Mouse (Mus musculus): ENCODE results near the gene Krt39. TPM values are rescaled to one million over a fixed set of nuclear protein-coding genes. Genes with fewer than 3 reads are reported as not detected.

Gene Krt39
- polyA plus RNA-seq, 1 experiment from 2014 or later, result not detected

GRCm38 (mm10) chr11:99539721-99540120 lies 18.6 kb upstream of the Krt39 start:
- Histone ChIP-seq H3K4me2 (ENCODE audit: low read depth, low read length) (no peak overlapping the region), H3K9me3 (replicated peaks; ENCODE audit: control insufficient read depth, low read length) (no peaks in the 10 kb centered on the region), H3K36me3 (ENCODE audit: control insufficient read depth, insufficient read depth) (no peaks in the 10 kb centered on the region), H3K4me3 (ENCODE audit: low read depth, low read length) (no peak overlapping the region), H3K4me1 (ENCODE audit: control insufficient read depth, low read depth, low read length) (no peaks in the 10 kb centered on the region), H3K27me3 (ENCODE audit: control insufficient read depth, insufficient read depth, low read depth, low read length) (no peaks in the 10 kb centered on the region), H3K27ac (ENCODE audit: low read length) (no peak overlapping the region), H3K9ac (ENCODE audit: low read depth, low read length) (no peak overlapping the region)
- ATAC-seq (ENCODE audit: low read depth), result no peak
- 64% methylated on average over 9 of the region's 9 CpGs for WGBS (ENCODE audit: insufficient replicate concordance)

- Histone ChIP-seq H3K36me3 (ENCODE audit: control insufficient read depth, insufficient read depth) (no peaks in the 10 kb centered on the region), H3K27ac (ENCODE audit: low read length) (no peak overlapping the region), H3K27me3 (ENCODE audit: control insufficient read depth, insufficient read depth, low read depth, low read length) (no peaks in the 10 kb centered on the region), H3K4me1 (ENCODE audit: control insufficient read depth, low read depth, low read length) (no peaks in the 10 kb centered on the region), H3K9ac (ENCODE audit: low read depth, low read length) (no peak overlapping the region), H3K9me3 (replicated peaks; ENCODE audit: control insufficient read depth, low read length) (no peaks in the 10 kb centered on the region), H3K4me2 (ENCODE audit: low read depth, low read length) (no peak overlapping the region), H3K4me3 (ENCODE audit: low read depth, low read length) (no peak overlapping the region)
- ATAC-seq (ENCODE audit: low read depth), result no peak
- WGBS (ENCODE audit: insufficient replicate concordance), result 63% methylated on average over 8 of the region's 8 CpGs
Observed at GRCm38 (mm10) chr11:99514098-99514497, 7.0 kb downstream of the Krt39 start.

GRCm38 (mm10) chr11:99500095-99500805 lies 20.9 kb downstream of the Krt39 start:
- Histone ChIP-seq H3K36me3 (ENCODE audit: control insufficient read depth, insufficient read depth) (no peaks in the 10 kb centered on the region), H3K27ac (ENCODE audit: low read length) (no peak overlapping the region), H3K4me3 (ENCODE audit: low read depth, low read length) (no peak overlapping the region), H3K27me3 (ENCODE audit: control insufficient read depth, insufficient read depth, low read depth, low read length) (no peaks in the 10 kb centered on the region), H3K9ac (ENCODE audit: low read depth, low read length) (no peak overlapping the region), H3K4me1 (ENCODE audit: control insufficient read depth, low read depth, low read length) (no peaks in the 10 kb centered on the region), H3K9me3 (replicated peaks; ENCODE audit: control insufficient read depth, low read length) (no peaks in the 10 kb centered on the region), H3K4me2 (ENCODE audit: low read depth, low read length) (no peak overlapping the region)
- no peak for ATAC-seq (ENCODE audit: low read depth)
- WGBS (ENCODE audit: insufficient replicate concordance), result 64% methylated on average over 9 of the region's 9 CpGs

- Histone ChIP-seq H3K4me1 (ENCODE audit: control insufficient read depth, low read depth, low read length) (no peaks in the 10 kb centered on the region; the same call in 1 of the 2 replicates), H3K27ac (ENCODE audit: low read length) (no peak overlapping the region), H3K9ac (ENCODE audit: low read depth, low read length) (no peak overlapping the region), H3K36me3 (ENCODE audit: control insufficient read depth, insufficient read depth) (no peaks in the 10 kb centered on the region), H3K9me3 (replicated peaks; ENCODE audit: control insufficient read depth, low read length) (no peaks in the 10 kb centered on the region), H3K4me3 (ENCODE audit: low read depth, low read length) (no peak overlapping the region), H3K27me3 (ENCODE audit: control insufficient read depth, insufficient read depth, low read depth, low read length) (no peaks in the 10 kb centered on the region), H3K4me2 (ENCODE audit: low read depth, low read length) (no peak overlapping the region)
- 44% methylated on average over 4 of the region's 4 CpGs for WGBS (ENCODE audit: insufficient replicate concordance)
- ATAC-seq (ENCODE audit: low read depth), result no peak
Observed at GRCm38 (mm10) chr11:99496460-99496859, 24.7 kb downstream of the Krt39 start.

GRCm38 (mm10) chr11:99494741-99495140 lies 26.4 kb downstream of the Krt39 start:
- WGBS (ENCODE audit: insufficient replicate concordance), result 58% methylated on average over 4 of the region's 4 CpGs
- Histone ChIP-seq H3K4me3 (ENCODE audit: low read depth, low read length) (no peak overlapping the region), H3K9me3 (replicated peaks; ENCODE audit: control insufficient read depth, low read length) (no peaks in the 10 kb centered on the region), H3K4me1 (ENCODE audit: control insufficient read depth, low read depth, low read length) (no peaks in the 10 kb centered on the region; the same call in none of the 2 replicates), H3K27ac (ENCODE audit: low read length) (no peak overlapping the region), H3K4me2 (ENCODE audit: low read depth, low read length) (no peak overlapping the region), H3K9ac (ENCODE audit: low read depth, low read length) (no peak overlapping the region), H3K36me3 (ENCODE audit: control insufficient read depth, insufficient read depth) (no peaks in the 10 kb centered on the region), H3K27me3 (ENCODE audit: control insufficient read depth, insufficient read depth, low read depth, low read length) (no peaks in the 10 kb centered on the region)
- no peak for ATAC-seq (ENCODE audit: low read depth)

- no peaks in the 10 kb centered on the region; the same call in none of the 2 replicates for H3K4me1 ChIP-seq (ENCODE audit: control insufficient read depth, low read depth, low read length)
- H3K4me3 ChIP-seq (ENCODE audit: low read depth, low read length), result no peak overlapping the region
- no peaks in the 10 kb centered on the region for H3K9me3 ChIP-seq (replicated peaks; ENCODE audit: control insufficient read depth, low read length)
- 40% methylated on average over 5 of the region's 5 CpGs for WGBS (ENCODE audit: insufficient replicate concordance)
- no peaks in the 10 kb centered on the region for H3K27me3 ChIP-seq (ENCODE audit: control insufficient read depth, insufficient read depth, low read depth, low read length)
- ATAC-seq (ENCODE audit: low read depth), result no peak
- H3K4me2 ChIP-seq (ENCODE audit: low read depth, low read length), result no peak overlapping the region
- H3K9ac ChIP-seq (ENCODE audit: low read depth, low read length), result no peak overlapping the region
- no peaks in the 10 kb centered on the region for H3K36me3 ChIP-seq (ENCODE audit: control insufficient read depth, insufficient read depth)
- H3K27ac ChIP-seq (ENCODE audit: low read length), result no peak overlapping the region
Observed at GRCm38 (mm10) chr11:99493574-99493850, 27.6 kb downstream of the Krt39 start.

- H3K4me3 ChIP-seq (ENCODE audit: low read depth, low read length), result no peak within 1 kb of the TSS
- peak; percentile 37; the same call in 1 of the 2 replicates for ATAC-seq (ENCODE audit: low read depth)
- H3K36me3 ChIP-seq (ENCODE audit: control insufficient read depth, insufficient read depth), result no peaks in the 10 kb centered on the region
- H3K4me1 ChIP-seq (ENCODE audit: control insufficient read depth, low read depth, low read length), result no peaks in the 10 kb centered on the region; the same call in none of the 2 replicates
- 56% methylated on average over 22 of the region's 22 CpGs for WGBS (ENCODE audit: insufficient replicate concordance)
- H3K4me2 ChIP-seq (ENCODE audit: low read depth, low read length), result no peak within 1 kb of the TSS
- H3K27ac ChIP-seq (ENCODE audit: low read length), result no peak within 1 kb of the TSS
- no peak within 1 kb of the TSS for H3K9ac ChIP-seq (ENCODE audit: low read depth, low read length)
- H3K9me3 ChIP-seq (replicated peaks; ENCODE audit: control insufficient read depth, low read length), result no peaks in the 10 kb centered on the region
- no peaks in the 10 kb centered on the region for H3K27me3 ChIP-seq (ENCODE audit: control insufficient read depth, insufficient read depth, low read depth, low read length)
Observed at GRCm38 (mm10) chr11:99492733-99493573, 28.2 kb downstream of the Krt39 start, which contains the start of gene Krt23. Gene Krt23 (minus strand): TSS chr11:99493137.

GRCm38 (mm10) chr11:99491040-99491439 lies 30.1 kb downstream of the Krt39 start:
- H3K27ac ChIP-seq (ENCODE audit: low read length), result no peak overlapping the region
- no peaks in the 10 kb centered on the region for H3K36me3 ChIP-seq (ENCODE audit: control insufficient read depth, insufficient read depth)
- H3K27me3 ChIP-seq (ENCODE audit: control insufficient read depth, insufficient read depth, low read depth, low read length), result no peaks in the 10 kb centered on the region
- H3K4me3 ChIP-seq (ENCODE audit: low read depth, low read length), result no peak overlapping the region
- ATAC-seq (ENCODE audit: low read depth), result peak; percentile 41; the same call in 1 of the 2 replicates
- no peak overlapping the region for H3K9ac ChIP-seq (ENCODE audit: low read depth, low read length)
- H3K9me3 ChIP-seq (replicated peaks; ENCODE audit: control insufficient read depth, low read length), result no peaks in the 10 kb centered on the region
- H3K4me2 ChIP-seq (ENCODE audit: low read depth, low read length), result no peak overlapping the region
- H3K4me1 ChIP-seq (ENCODE audit: control insufficient read depth, low read depth, low read length), result no peaks in the 10 kb centered on the region; the same call in none of the 2 replicates
- 57% methylated on average over 8 of the region's 8 CpGs for WGBS (ENCODE audit: insufficient replicate concordance)

- WGBS (ENCODE audit: insufficient replicate concordance), result 38% methylated on average over 4 of the region's 4 CpGs
- Histone ChIP-seq H3K36me3 (ENCODE audit: control insufficient read depth, insufficient read depth) (no peaks in the 10 kb centered on the region), H3K9ac (ENCODE audit: low read depth, low read length) (no peak overlapping the region), H3K4me1 (ENCODE audit: control insufficient read depth, low read depth, low read length) (no peaks in the 10 kb centered on the region; the same call in none of the 2 replicates), H3K27me3 (ENCODE audit: control insufficient read depth, insufficient read depth, low read depth, low read length) (no peaks in the 10 kb centered on the region), H3K9me3 (replicated peaks; ENCODE audit: control insufficient read depth, low read length) (no peaks in the 10 kb centered on the region), H3K4me3 (ENCODE audit: low read depth, low read length) (no peak overlapping the region), H3K27ac (ENCODE audit: low read length) (no peak overlapping the region), H3K4me2 (ENCODE audit: low read depth, low read length) (no peak overlapping the region)
- ATAC-seq (ENCODE audit: low read depth), result no peak
Observed at GRCm38 (mm10) chr11:99490624-99491023, 30.5 kb downstream of the Krt39 start.
